Mouse (Mus musculus) kidney, adult 9 months (tissue): ENCODE measurements around the gene Syde1.
A peak's percentile ranks its signal among the peaks of the same experiment; 100 is the strongest.
"Not testable (repeated sequence)": the region's sequence is repeated elsewhere in the genome, so short reads cannot be mapped to it uniquely, and the experiment has no call there.

Source experiments
- DNase-seq: peaks from one replicate; pipeline ENCODE4 v3.0.0; 2022

Gene Syde1

DNA sequence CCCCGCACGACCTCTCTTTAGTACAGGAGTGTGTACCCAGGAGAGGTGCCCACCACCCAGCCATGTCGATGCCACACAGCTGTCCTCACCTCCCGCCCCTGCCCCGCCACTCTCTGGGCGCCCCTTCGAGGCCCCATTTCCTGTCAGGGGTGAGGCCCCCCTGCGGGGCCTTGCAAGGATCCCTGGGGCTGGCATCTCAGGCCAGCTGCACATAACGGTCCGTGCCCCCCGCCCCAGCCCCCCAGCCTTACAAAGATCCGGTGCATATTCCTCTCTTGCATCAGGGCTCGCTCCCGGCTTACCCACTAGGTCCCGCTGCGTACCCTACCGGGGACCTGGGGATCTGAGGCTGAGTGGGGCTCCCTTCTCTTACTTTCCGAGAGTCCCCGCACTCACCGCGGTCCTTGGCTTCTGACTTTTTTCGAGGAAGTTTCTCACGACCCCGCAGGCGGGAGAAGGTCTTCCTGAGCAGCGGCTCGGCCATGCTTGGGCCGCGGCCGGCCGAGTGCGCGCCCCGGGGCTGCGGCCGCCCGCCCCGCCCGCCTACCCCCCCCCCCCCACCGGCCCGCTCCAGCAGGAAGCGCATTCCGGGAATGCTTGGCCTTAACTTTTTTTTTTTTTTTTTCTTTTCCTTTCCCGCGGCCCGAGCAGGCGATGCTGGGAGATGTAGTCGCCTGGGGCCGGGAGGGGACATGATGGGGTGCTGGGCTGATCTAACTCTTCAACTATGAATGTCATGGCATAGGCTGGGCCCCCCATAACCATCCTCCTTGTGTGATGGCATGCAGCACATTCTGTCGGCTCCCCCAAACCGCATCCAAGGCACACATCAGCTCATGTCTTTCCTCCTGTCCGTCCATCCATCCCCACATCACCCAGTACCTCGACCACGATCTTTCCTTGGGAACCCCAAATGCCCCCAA is at the start of gene Syde1:
Gene Syde1 (minus strand): TSS at position 559 of the 923 bp plus-strand sequence.
- DNase-seq, result peak; percentile 67

DNA sequence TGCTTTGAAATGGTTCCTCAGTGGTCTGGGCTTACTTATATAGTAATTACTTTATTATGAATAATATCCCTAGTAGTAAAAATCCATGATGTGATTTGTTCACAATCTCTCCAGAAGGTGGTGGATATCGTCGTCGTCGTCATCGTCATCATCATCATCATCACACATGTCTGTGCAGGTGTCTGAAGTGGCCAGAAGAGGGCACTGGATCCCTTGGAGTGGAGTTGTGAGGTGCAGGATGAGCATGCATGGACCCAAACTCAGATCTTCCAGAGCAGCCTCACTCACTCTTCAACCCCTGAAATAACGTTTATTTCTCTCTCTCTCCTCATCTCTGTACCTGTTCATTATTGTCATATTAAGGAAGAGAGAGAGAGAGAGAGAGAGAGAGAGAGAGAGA is 40.5 kb upstream of the Syde1 start:
- DNase-seq, result peak; percentile 29

DNA sequence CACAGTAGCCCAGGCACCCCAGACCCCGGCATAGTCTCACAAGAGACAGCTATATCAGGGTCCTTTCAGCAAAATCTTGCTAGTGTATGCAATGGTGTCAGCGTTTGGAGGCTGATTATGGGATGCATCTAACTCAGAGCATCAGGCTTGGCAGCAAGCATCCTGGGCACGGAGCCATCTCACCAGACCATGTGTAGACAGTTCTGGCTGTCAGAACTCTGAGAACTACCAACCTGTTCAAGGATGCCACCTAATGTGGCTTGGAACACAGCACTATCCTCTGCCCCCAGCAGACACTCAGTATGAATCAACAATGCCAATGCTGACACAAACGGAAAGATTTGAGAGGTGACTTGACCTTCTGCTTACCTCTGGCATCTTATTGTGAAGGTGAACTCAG is 38.4 kb upstream of the Syde1 start:
- DNase-seq, result no peak

DNA sequence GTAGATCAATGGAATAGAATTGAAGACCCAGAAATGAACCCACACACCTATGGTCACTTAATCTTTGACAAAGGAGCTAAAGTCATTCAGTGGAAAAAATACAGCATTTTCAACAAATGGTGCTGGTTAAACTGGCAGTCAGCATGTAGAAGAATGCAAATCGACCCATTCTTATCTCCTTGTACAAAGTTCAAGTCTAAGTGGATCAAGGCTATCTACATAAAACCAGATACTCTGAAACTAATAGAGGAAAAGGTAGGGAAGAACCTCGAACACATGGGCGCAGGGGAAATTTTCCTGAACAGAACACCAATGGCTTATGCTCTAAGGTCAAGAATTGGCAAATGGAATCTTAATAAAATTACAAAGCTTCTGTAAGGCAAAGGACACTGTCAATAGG is 31.4 kb upstream of the Syde1 start:
- not testable (repeated sequence) for DNase-seq

DNA sequence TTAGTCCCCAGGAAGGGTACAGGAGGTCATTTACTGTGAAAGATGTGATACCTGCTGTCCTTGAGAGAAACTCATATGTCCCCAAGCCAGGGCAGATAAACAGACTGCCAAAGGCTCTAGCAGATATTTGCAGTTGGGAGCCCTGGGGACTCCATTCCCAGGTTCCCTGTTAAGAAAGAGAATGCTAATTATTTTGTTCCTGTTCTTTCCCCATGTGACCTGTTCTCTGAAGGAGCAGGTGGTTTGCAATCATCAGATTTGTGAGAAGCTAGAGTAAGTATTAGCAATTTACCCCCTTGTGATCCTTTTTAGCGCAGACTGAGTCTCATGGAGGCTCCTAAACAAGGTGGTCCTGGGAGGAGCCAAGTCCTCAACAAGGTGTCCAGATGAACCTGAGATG is 26.2 kb upstream of the Syde1 start, which contains the start of gene Olfr1357:
Gene Olfr1357 (minus strand): TSS at position 101 of the 400 bp plus-strand sequence.
- DNase-seq, result no peak

DNA sequence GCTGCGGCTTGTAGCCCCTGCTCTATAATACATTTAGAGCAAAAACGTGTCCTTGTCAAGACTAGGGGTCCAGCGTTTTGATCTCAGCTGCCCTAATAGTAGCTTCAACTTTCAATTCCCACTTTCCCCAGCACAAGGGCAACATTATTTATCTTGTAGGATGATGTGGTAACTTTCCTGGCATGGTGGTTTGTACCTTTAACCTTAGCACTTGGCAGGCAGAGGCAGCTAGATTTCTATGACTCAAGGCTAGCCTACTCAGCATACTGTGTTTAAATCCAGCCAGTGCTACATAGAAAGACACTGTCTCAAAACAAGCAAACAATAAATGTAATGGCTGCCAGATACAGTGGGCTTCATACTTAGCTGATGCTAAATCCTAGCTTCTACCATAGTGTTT is 15.8 kb upstream of the Syde1 start:
- DNase-seq, result no peak

DNA sequence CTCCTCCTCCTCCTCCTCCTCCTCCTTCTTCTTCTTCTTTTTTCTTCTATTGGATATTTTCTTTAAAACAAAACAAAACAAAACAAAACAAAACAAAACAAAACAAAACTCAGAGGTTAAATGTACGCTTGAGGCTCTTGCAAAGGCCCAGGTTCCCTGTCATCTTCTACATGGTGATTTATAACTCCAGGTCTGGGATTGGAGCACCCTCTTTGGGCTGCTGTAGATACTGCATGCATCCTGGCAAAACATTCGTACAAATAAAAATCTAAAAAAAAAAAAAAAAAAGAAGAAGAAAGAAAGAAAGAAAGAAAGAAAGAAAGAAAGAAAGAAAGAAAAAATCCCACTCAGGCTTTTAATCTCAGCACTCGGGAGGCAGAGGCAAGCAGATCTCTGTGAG is 13.3 kb upstream of the Syde1 start:
- DNase-seq, result peak; percentile 71

DNA sequence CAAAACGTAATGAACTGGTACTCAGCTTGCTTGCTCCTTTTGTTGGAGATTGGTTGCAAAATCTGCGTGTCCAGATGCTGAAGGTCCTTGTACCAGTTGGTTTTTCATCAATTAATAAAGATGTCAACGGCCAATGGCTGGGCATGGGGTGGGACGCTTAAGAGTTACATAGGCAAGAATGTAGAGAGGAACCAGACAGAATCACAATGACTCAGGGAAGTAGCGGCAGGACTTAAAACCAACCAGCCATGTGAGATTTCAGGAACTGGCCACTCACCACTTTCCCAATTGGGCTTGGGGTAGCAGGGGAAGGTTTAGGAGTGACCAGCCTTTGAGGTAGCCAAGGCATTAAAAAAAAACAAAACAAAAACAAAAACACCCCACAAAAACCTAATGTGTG is 8.1 kb upstream of the Syde1 start:
- DNase-seq, result no peak

DNA sequence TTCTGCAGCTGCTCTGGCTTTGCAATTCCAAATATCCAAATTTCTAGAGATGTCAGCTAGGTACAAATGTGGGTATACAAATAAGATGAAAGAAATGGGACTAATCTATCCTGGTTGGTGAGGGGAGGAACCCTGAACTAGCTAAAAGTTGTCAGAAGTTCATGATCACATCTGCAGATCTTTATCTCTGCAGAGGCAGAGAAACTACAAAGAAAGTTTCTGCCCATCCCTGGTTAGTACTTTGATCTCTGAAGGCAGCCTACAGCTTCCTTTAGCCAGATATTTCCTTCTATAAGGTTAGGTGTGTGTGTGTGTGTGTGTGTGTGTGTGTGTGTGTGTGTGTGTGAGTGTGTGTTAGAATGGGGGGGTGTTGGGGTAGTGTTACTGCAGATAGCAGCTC is 2.8 kb upstream of the Syde1 start:
- DNase-seq, result no peak

DNA sequence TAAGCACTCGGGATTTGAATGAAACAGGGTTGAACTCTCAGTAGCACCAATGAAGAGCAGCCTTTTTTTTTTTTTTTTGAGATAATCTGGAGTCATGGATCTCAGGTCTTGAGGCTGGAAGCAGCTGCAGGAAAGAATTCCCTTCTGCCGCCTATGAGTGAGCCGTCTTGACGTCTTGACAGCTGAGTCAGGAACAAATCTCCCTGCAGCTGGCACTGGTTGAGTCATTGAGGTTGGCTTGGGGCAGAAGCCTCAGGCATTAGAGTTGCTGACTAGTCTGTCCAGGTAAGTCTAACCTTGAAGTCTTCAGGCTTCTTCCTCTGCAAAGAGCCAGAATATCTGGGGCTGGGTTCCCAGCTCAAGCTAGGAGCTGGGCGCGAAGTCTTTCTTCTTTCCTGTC is 2.4 kb upstream of the Syde1 start:
- no peak for DNase-seq

DNA sequence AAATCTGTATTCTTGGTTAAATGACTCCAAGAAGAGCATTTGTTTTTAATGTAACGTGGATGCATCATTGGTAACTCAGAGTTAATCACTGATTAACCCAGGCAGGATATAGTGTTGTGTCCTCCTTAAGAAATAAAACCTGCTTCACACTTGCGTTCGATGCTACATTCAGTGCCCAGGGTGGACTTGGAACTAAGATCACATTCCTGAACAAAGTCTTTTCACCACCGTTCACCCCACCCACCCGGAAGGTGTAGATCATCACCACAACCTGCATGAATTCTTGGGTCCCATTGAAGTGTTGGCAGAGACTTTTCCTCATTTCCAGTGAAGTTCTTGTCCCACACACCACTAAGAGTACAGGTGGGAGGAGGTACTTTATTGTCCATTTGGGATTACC is 2.0 kb upstream of the Syde1 start:
- peak; percentile 83 for DNase-seq

DNA sequence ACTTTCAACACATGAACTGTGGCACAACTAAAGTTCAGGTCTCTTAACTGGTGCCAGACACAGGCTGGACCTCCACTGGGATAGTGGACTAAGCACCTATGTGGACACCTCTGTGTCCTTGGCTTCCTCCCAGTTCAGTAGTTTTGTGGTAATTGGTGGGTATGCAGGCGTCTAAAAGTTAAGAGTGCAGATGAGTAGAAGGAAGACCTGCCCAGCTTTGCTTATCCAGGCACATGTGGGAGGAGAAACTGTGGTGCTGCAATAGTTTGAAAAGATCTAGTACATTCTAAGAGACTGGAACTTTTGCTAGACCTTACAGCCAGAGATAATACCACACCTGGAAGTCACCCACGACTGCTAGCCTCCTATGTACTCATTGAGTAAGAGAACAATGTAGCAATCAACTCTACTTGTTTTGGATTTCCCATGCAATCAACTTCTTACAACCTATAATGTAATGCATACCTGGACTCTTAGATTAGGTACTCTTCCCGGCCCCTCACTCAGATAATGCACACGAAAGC is 1.2 kb upstream of the Syde1 start:
- no peak for DNase-seq

DNA sequence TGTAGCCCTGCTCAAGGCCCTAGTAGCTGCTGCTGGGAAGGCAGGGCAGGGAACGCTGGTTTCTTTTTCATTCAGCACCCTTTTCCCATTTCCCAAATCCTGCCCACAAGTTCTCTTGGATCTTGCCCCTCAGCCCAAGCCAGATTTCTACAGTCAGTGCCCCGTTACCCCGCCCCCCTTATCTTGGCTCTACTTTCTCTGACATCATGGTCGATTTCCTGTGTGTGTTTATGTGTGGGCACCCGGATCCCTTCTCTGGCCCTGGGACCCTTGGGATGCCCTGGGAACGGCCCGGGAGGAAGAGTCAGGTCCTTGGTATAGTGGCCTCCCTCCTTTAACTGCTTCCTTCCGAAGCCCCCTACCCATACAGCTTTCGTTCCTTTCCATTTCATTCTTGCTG is 1.0 kb downstream of the Syde1 start:
- DNase-seq, result no peak

DNA sequence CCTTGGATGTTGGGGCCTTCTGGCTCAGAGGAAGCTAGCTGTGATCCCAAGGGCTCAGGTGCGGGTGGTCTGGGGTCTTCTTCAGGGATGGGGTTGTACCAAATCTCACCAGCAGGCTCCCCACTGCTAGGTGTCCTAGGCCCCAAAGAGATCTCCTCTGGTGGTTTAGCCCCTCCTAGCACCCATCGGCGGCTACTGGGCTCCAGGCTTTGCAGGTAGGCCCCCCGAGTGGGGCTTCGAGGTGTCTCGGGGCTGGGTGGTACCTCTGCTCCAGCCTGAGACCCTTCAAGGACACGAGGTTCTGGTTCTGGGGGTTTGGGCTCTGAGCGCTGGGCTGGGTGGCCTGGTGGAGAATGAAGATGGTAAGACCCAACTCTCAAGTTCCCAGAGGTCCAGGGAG is 1.9 kb downstream of the Syde1 start:
- DNase-seq, result no peak

DNA sequence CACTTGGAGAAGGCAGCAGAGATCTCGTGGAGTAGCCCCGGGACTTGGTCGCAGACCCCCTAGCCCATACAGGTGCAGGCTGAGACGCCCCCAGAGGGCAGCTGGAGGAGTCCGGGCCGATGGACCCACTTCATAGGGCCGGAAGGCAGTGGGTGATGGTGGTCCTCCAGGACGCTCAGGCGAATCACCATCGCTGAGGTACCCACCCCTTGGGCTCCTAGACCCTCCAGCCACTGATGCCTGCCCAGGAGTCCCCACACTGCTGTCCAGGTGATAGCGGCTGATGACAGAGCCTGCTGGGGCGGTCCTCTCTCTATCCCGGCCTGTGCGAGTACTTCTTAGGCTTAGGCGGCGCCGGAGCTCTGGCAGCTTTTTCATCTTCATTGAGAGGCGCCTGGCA is 2.5 kb downstream of the Syde1 start:
- no peak for DNase-seq

DNA sequence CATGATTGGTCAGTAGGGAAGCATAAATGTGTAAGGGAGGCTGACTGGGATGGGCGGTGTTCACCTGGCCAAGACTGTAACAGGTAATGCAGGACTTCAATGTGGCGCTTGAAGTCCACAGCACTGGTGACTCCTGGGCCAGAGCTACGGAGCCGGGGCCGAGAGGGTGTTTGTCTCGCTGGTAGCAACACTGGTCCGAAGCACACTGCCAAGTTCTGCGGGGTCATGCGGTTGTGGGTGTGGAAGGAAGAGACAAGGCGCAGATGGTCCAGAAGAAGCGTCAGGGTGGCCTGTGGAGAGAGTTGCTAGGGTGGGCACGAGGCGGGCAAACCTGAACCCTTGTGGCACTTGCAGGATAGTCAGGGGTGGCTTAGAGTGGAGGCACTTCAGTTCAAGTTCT is 5.7 kb downstream of the Syde1 start:
- DNase-seq, result no peak

DNA sequence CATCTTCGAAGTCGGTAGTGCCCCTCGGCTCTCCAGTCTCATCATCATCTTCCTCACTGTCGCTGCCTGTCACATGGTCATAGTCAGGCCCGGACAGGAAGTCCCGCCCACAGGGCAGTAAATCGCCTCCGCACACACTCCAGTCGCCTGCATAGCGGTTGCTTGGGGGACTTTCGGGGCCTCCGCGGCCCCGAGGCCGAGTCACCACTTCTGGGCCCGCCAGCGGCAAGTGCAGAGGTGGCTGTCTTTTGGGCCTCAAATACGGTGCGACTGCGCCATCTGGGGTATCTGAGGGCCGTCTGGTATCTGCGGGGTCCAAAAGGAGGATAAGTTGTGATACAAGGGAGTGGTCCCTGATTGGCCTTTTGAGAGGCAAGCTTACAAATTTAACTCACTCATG is 6.2 kb downstream of the Syde1 start:
- DNase-seq, result no peak

DNA sequence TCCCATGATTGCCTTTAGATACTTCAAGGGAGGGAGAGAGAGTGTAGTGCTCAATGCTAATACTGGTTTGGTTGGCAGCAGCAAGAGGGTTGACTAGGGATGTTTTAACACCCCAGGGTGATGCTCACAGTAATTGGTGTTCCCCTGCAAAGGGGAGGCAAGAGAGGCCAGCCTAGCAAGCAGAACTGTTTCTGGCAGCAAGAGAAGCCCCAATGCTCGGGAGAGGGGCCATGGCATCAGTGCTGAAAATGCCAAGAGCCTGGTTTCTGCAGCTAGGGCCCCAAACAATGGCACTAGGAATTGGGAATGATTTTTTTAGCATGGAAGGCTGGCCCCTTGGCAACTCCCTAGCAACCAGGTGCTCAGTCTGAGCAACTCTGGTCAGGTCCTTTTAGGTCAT is 6.8 kb downstream of the Syde1 start:
- DNase-seq, result no peak

DNA sequence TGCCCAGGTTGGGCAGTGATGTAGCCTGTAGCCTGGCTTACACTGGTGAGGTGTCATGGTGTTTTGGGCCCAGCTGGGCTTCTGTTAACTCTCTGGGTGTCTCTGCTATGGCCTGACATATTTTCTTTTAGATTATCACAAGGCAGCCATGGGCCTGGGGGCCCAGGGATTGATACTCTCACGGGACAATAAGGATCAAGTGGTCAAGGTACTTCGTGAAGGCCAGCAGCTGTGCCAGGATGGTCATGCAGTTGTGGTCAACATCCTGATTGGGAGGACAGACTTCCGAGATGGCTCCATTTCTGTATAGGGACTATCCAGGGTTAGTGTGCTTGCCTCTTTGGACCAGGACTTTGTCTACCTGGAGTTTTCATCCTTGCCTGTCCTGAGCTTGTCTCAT is 7.8 kb downstream of the Syde1 start:
- DNase-seq, result no peak

DNA sequence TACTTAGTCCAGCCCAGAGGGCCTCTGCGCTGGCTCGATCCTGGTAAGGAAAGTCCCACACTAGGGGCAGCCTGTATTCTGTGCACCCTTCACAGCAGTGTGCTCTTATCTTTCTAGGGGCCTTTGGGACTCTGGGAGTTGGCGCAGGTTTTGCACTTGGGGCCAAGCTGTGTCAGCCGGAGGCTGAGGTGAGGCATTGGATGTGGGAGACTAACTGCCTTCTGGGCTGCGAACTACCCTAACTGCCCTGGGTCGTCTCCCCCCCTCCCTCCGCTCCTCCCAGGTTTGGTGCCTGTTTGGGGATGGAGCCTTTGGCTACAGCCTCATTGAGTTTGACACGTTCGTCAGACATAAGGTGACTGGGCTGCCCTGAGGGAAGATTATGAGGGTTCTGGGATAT is 8.4 kb downstream of the Syde1 start:
- DNase-seq, result no peak

DNA sequence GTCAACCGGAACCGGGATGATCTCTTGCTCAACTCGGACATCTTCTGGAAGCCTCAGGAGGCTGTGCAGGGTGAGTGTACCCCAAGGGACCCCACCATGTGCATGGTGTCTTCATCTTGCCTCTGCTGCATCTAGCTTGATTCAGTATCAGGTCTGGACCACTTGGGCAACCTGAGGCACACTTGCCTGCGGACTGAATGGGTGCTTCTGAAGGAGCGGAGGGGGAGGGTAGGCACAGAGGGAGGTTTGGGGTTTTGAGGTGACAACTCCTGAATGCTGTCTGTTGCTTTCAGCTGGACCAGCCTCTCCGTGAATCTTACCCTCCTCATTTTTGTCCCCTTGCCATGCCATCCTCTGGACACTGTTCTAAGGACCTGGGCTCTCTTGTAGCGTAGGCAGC is 10.6 kb downstream of the Syde1 start:
- DNase-seq, result no peak

DNA sequence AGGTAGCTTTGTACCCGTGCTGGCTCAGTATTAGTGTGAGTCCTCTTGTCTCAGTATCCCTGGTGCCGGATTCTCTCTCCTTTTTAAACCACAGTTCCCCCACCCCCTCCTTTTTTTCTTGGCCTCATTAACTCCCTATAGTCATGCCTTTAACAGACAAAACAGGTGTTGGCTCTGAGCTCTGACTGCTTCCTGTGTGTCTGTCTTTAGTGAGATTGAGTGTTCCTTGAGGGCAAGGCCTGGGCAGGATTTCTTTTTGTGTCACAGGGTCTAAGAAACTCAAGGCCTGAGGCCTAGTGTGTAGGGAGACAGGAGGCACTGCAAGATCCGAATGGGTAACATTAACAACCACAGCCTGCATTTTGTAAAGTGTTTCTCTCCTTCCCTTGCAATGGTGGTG is 13.6 kb downstream of the Syde1 start:
- no peak for DNase-seq

DNA sequence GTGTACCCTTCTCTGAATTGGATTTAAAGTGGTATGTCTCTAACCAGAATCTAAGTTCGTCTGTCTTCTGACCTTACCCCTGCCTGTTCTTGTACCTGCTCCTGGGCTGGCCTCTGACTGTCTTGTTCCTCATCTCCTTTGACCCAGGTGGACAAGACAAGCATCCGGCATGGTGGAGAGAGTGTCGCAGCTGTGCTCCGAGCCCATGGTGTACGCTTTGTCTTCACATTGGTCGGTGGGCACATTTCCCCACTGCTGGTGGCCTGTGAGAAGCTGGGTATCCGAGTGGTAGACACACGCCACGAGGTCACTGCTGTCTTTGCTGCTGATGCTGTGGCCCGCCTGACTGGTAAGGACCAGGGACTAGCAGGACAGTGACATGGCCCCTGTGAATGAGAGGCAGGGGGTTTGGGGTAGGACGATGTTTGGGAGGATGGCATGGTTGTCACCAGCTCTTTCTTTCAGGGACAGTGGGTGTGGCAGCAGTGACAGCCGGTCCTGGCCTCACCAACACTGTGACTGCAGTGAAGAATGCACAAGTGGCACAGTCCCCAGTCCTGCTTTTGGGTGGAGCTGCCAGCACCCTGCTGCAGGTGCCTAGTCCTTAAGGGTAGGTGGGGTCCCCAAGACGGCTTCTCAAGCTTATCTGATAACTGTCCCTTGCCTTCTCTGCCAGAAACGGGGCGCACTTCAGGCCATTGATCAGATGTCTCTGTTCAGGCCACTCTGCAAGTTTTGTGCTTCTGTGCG is 15.2 kb downstream of the Syde1 start:
- no peak for DNase-seq

DNA sequence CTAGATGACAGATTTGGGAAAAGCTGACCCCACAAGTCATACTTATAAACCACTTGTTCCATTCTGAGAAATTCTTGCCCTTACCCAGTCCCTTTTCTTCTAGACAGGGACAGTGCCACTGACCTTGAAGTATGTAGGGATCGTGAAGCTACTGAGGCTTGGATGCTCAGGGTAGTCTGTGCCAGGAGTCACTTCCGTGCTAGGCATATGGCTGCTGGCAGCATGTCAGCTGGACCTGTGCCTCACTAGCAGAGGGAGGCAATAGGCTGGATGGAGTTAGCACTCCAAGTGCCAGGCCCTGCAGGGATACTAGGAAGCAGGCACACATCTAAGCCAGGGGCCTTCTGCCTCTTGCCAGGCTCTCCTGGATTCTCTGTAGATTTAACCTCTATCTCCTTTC is 16.1 kb downstream of the Syde1 start:
- peak; percentile 50 for DNase-seq
